Mouse (Mus musculus) layer of hippocampus, adult 2 months (tissue): ENCODE results near the gene Iqgap3. TPM values are rescaled to one million over a fixed set of nuclear protein-coding genes. Genes with fewer than 3 reads are reported as not detected.

ENCODE experiments used
- DNase-seq, 2 experiments: peaks; one replicate each; pipeline ENCODE4 v3.0.0; 2022; ENCODE audit warnings: low spot score in 2 of 2
- H3K27ac ChIP-seq: fragments of 200-600 bp; 2 replicates; pipeline ENCODE4 v1.8.1; 2022
- H3K4me3 ChIP-seq: fragments of 200-600 bp; 2 replicates; pipeline ENCODE4 v1.8.1; 2022; ENCODE audit warnings: mild to moderate bottlenecking
- CTCF ChIP-seq: fragments of 200-600 bp; conservative IDR thresholded peaks from 2 replicates; pipeline ENCODE4 v1.8.1; 2022; ENCODE audit warnings: antibody characterized with exemption, mild to moderate bottlenecking, moderate library complexity
- total RNA-seq, 2 experiments: library from RNA; stranded (reverse); gene quantifications; 2 replicates each; pipeline ENCODE4 v1.2.3; 2021

Iqgap3 gene
- total RNA-seq, 2 experiments from 2014 or later = 0.25 to 0.59 TPM

DNA sequence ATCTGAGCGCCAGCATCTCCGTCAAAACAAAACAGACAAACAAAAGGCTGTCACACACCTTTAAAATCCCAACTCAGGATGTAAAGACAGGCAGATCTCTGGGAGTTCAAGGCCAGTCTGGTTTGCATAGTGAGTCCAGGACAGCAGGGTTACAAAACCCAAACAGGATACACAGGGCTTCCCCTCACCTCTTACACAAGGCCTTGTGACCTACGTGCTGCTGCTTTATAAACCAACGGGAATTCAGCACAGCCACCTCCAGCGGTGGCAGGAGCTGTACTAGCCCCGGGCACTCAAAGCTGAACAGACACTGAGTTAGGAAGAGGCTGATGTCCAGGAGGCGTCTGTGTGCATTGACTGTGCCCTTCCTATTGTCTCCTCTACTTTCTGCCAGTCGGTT is 4.3 kb upstream of the Iqgap3 start:
- Histone ChIP-seq H3K27ac (no peak overlapping the region), H3K4me3 (no peak overlapping the region)
- DNase-seq = no peak
- TF ChIP-seq CTCF = no peak

DNA sequence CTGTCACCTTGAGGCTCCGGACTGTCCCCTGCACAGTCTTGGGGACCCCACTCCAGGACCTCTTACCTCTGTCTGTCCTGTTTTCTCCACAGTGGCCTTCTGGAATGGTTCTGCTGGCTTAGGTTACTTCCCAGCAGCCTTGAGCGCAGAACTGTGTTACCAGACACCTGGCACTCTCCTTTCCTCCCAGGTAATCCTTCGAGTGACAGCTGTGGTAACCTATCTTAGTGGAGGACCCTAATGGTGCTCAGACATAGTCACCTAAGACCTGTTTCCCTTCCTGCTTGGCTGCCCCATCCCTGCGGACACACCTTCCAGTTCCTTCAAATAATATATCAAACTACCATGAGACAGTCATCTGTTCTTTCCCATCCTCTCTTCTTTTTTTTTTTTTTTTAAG is 3.6 kb upstream of the Iqgap3 start, which contains the start of gene Ttc24:
TSS of gene Ttc24 (minus strand) at position 101 of the 400 bp plus-strand sequence.
- Histone ChIP-seq H3K27ac (no peak within 1 kb of the TSS), H3K4me3 (no peak within 1 kb of the TSS)
- no peak for DNase-seq
- no peak for TF ChIP-seq CTCF

DNA sequence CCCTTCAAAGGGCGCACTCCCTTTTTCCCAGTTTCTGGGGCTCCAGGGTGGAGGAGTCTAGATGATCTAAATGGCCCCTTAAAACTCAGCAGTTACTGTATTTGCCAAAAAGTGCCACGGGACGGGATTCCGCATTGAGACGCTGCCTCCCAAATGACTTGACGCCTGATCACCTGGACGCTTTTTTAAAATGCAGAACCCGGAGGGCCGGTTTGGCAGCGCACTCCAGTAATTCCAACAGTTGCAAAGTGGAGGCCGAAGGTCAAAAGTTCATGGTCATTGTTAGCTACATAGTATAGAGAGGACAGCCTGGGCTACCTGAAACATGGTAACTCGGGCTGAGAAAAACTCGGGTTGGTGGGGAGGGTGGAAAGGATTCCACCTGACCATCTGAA is 450 bp downstream of the Iqgap3 start:
- no peak for TF ChIP-seq CTCF
- no peak overlapping the region for H3K27ac ChIP-seq
- no peak for DNase-seq
- H3K4me3 ChIP-seq = peak overlapping the region; percentile 43

DNA sequence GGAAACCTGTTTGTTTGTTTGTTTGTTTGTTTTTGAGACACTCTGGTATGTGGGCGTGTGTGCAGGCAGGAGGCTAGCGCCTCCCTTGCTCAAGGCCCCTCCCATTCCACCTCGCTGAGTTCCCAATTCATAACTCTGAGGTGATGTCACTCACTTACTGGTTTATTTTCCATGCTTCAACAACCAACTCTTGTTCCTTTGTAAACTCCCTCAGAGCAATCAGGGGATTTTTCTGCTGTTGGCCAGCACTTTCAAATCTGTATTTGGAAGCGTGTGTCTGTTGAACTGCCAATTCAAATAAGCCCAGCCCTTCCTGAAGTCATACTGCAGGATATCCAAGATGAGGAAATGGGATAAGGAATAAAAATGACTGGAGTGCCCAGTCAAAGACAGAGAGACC is 892 bp downstream of the Iqgap3 start:
- H3K27ac ChIP-seq = no peak overlapping the region
- TF ChIP-seq CTCF = no peak
- DNase-seq = no peak
- no peak overlapping the region for H3K4me3 ChIP-seq

DNA sequence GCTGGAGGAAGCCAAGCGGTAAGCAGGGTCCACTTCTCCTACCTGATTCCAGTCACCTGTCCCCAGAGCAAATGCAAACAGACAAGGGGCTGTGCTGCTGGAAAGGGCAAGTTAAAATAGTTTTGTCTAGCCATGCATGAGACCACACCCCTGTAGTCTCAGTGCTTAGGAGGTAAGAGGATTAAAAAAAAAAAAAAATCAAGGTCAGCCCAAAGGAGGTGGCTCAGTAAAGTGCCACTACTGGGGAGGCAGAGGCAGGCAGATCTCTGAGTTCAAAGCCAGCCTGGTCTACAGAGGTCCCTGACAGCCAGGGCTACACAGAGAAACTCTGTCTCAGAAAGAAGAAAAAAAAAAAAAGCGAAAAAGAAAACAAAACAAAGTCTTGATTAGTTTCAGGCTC is 2.2 kb downstream of the Iqgap3 start:
- H3K27ac ChIP-seq = no peak overlapping the region
- DNase-seq = no peak
- no peak overlapping the region for H3K4me3 ChIP-seq
- no peak for TF ChIP-seq CTCF

DNA sequence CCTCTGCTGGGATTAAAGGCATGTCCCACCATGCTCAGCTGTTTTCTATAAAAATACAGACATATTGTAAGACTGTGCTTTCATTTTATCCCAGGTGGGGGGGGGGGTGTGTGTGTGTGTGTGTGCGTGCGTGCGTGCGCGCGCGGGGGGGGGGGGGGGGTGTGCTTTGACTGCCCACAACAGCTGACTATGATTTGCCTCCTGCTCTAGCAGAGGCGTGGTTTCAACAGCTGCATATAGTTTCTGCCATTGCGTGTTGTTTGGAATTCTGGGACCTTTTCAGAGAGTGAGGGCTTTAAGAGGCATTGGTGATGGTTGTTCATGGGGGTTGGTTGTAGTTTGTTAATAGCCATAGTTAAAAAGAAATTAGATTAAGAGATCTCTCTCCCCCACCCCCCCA is 3.7 kb downstream of the Iqgap3 start:
- no peak for TF ChIP-seq CTCF
- no peak for DNase-seq
- H3K27ac ChIP-seq = no peak overlapping the region
- H3K4me3 ChIP-seq = no peak overlapping the region

DNA sequence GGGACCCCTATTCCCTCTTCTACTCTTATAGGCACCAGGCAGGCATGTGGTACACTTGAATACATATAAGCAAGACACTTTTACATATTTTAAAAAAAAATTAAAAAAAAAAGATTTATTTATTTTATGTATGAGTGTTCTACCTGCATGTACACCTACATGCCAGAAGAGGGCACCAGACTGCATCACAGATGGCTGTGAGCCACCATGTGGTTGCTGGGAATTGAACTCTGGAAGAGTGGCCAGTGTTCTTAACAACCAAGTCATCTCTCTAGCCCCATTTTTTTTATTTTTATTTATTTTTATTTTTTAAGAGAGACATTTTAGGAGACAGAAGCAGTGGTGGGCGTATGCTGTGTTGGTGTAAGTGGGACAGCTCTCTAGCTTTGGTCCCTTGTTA is 5.9 kb downstream of the Iqgap3 start:
- no peak overlapping the region for H3K4me3 ChIP-seq
- H3K27ac ChIP-seq = no peak overlapping the region
- DNase-seq = no peak
- peak; percentile 94 for TF ChIP-seq CTCF

DNA sequence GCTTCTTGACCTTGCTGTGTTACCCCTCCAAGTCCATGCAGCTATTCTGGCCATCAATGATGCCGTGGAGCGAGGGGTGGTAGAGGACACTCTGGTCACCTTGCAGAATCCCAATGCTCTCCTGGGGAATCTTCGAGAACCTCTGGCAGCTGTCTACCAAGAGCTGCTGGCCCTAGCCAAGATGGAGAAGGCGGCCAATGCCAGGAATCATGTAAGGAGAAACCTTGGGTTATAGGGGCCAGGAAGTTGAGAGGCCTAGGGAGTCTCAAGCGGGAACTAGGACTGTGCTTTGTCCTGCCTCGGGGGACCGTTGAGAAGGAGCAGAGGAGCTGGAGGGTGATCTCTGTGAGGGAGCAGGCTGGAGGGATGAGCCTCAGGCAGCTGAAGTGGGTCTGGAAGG is 8.3 kb downstream of the Iqgap3 start:
- TF ChIP-seq CTCF = no peak
- no peak overlapping the region for H3K4me3 ChIP-seq
- no peak overlapping the region for H3K27ac ChIP-seq
- DNase-seq = no peak

DNA sequence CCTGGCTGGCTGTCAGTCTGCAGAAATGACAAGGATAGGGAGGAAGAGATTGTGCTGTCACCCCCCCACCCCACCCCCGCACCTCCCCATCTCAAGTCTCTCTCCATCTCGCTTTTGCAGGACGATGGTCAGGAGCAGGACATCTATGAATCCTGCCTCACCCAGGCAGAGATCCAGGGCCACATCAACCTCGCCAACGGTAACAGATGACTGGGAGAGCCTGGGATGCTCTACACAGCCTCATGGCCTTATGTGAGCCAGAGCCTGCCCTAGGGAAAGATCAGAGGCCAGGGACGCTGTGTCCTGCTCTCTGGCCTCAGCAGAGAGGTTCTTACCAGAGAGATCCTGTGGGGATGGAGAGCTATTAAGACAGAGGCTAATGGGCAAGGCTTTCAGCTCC is 8.8 kb downstream of the Iqgap3 start:
- H3K27ac ChIP-seq = no peak overlapping the region
- no peak overlapping the region for H3K4me3 ChIP-seq
- TF ChIP-seq CTCF = no peak
- DNase-seq = no peak

DNA sequence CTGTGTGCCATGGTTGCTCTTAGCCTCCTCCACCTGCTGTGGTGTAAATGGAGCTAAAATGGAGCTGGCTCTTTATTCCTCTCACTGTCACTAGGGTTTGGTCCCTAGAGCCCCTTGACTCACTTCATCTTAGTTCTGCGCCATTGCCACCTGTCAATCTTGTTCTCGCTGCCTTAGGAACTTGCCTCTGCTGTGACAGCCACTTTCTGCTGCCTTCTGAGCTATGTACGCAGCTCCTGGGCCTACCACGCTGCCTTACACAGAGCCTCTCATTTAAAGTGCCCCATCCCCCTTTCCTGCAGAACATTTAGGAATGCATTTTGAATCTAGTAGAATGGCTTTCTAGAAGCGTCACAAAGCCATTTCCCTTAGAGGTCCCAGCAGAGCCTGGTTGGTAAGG is 12.4 kb downstream of the Iqgap3 start:
- Histone ChIP-seq H3K4me3 (no peak overlapping the region), H3K27ac (no peak overlapping the region)
- no peak for DNase-seq
- TF ChIP-seq CTCF = no peak

DNA sequence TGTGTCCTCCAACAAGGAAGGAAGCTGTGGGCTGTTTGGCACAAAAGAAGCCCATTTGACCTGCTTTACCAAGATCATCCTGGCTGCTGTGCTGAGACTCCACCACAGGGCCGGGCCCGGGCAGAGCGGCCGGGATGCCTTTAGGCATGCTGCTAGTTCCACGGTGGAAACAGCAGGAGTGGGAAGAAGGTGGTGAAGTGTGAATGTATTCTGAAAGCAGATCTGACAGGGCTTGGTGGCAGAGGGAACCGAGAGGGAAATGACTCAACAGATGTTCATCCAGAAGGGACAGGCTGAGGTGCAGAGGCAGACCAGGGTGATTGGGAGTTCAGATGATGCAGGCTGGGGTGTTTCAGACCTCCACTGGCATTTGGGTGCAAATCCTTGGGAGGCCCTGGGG is 15.9 kb downstream of the Iqgap3 start:
- TF ChIP-seq CTCF = no peak
- no peak overlapping the region for H3K4me3 ChIP-seq
- no peak overlapping the region for H3K27ac ChIP-seq
- DNase-seq = no peak

DNA sequence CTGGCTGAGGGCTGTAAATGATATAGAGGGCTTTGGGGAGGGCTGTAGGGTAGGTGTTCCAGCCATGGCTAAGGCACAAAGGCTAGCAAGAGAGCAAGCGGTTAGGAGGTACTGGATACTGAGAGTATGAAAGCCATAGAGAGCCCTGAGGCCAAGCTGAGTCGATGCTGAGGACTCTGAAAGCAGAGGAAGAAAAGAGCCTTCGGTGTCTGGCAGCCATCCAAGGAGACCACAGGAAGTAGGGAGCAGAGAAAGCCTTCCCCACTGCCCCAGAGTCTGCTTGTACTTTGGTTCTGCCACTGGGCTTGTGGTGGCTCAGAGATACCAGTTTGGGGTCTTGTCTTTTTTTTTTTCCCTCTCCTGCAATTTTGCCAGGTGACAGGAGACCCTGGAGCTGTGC is 18.5 kb downstream of the Iqgap3 start:
- Histone ChIP-seq H3K27ac (no peak overlapping the region), H3K4me3 (no peak overlapping the region)
- DNase-seq = no peak
- TF ChIP-seq CTCF = no peak

DNA sequence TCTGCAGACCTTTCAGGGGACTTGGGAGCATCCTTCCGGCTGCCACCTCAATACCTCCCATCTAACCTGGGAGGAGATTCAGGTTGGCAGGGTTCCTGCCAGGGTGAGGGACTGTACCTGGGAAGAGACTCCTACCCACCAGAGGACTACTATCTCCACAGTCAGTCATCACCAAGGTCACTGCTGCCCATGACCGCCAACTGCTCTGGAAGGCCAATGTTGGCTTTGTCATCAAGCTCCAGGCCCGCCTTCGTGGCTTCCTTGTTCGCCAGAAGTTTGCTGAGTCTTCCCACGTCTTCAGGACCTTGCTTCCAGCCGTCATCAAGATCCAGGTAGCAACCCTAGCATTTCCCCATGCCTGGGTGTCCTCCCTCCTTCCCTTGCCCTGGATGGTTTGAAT is 20.0 kb downstream of the Iqgap3 start:
- Histone ChIP-seq H3K4me3 (no peak overlapping the region), H3K27ac (no peak overlapping the region)
- DNase-seq = no peak
- TF ChIP-seq CTCF = no peak

DNA sequence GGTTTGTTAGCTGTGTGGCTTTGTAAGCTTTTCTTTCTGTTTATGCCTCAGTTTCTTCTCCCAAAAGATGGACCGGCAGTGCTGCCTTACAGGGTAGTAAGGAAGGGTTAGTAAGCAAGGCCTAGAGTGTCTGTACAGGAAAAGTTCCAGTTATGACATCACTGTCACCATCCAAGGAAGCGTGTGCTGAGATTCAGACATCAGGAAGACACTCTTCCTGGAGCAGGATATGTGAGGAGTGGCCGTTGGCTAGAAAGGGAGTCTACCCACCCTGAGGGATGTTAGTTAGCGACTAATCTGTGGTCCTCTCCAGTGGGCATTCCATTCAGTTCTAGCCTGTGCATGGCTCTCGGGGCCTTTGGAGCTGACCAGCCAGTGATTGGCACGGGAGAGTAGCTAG is 20.4 kb downstream of the Iqgap3 start:
- no peak for TF ChIP-seq CTCF
- no peak for DNase-seq
- Histone ChIP-seq H3K27ac (no peak overlapping the region), H3K4me3 (no peak overlapping the region)

DNA sequence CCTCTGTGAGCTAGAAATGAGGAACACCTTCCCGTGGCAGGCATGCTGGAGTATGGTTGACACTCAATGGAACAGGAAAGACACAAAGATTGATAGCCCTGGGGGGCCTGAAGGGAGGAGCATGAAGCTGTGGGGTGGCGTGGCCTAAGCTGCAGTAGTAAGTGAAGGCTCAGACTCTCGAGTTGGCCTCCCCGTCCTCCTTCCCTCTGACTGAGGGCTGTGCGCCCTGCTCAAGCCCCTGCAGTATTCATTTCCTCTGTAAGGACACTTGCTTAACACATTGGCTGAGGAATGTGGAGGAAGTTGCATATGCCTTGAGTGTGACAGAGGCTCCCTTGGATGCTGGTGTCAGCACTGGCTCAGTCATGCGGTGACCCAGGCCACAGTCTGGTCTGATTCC is 20.8 kb downstream of the Iqgap3 start:
- Histone ChIP-seq H3K27ac (no peak overlapping the region), H3K4me3 (no peak overlapping the region)
- no peak for TF ChIP-seq CTCF
- no peak for DNase-seq
